Mouse (Mus musculus) inflammation-experienced regulatory T-cells, adult 6 months (primary cell): ENCODE results near the gene Agxt. TPM values are rescaled to one million over a fixed set of nuclear protein-coding genes. Genes with fewer than 3 reads are reported as not detected.

Experiments
- ATAC-seq: one replicate; pipeline ENCODE4 v1.8.0; 2017
- polyA plus RNA-seq, 3 experiments: library from polyadenylated mRNA; unstranded; fragments of 100-300 nt; shearing (Covaris generic); gene quantifications; one replicate each; pipeline ENCODE4 v1.2.1; 2017

Gene Agxt
- polyA plus RNA-seq, result not detected

- ATAC-seq, result no peak
Observed at GRCm38 (mm10) chr1:93135036-93135526, at the start of gene Agxt. TSS of gene Agxt (plus strand) at chr1:93135240.

GRCm38 (mm10) chr1:93092582-93092981 lies 42.5 kb upstream of the Agxt start:
- no peak for ATAC-seq

- no peak for ATAC-seq
Observed at GRCm38 (mm10) chr1:93098956-93099355, 36.1 kb upstream of the Agxt start.

GRCm38 (mm10) chr1:93100243-93100575 lies 34.8 kb upstream of the Agxt start:
- ATAC-seq, result no peak

GRCm38 (mm10) chr1:93100576-93101491 lies 34.2 kb upstream of the Agxt start:
- no peak for ATAC-seq

GRCm38 (mm10) chr1:93101571-93102061 lies 33.4 kb upstream of the Agxt start, which contains the start of gene Kif1a:
TSS of gene Kif1a (minus strand) at chr1:93101951.
- ATAC-seq, result no peak

- no peak for ATAC-seq
Observed at GRCm38 (mm10) chr1:93102700-93103099, 32.3 kb upstream of the Agxt start.

- ATAC-seq, result peak; percentile 100
Observed at GRCm38 (mm10) chr1:93114713-93115463, 20.2 kb upstream of the Agxt start.

- no peak for ATAC-seq
Observed at GRCm38 (mm10) chr1:93115471-93115870, 19.6 kb upstream of the Agxt start.

GRCm38 (mm10) chr1:93118816-93119215 lies 16.2 kb upstream of the Agxt start:
- no peak for ATAC-seq

GRCm38 (mm10) chr1:93123179-93123854 lies 11.7 kb upstream of the Agxt start:
- ATAC-seq, result no peak

- ATAC-seq, result no peak
Observed at GRCm38 (mm10) chr1:93124066-93124465, 11.0 kb upstream of the Agxt start.

GRCm38 (mm10) chr1:93125256-93125655 lies 9.8 kb upstream of the Agxt start:
- no peak for ATAC-seq

- no peak for ATAC-seq
Observed at GRCm38 (mm10) chr1:93128209-93128608, 6.8 kb upstream of the Agxt start.

GRCm38 (mm10) chr1:93128710-93129349 lies 6.2 kb upstream of the Agxt start:
- ATAC-seq, result no peak

GRCm38 (mm10) chr1:93130242-93130983 lies 4.6 kb upstream of the Agxt start:
- no peak for ATAC-seq

- no peak for ATAC-seq
Observed at GRCm38 (mm10) chr1:93132676-93133075, 2.4 kb upstream of the Agxt start.

GRCm38 (mm10) chr1:93138534-93138933 lies 3.5 kb downstream of the Agxt start:
- ATAC-seq, result no peak

GRCm38 (mm10) chr1:93139713-93140112 lies 4.7 kb downstream of the Agxt start:
- no peak for ATAC-seq

GRCm38 (mm10) chr1:93142871-93143270 lies 7.8 kb downstream of the Agxt start:
- no peak for ATAC-seq

GRCm38 (mm10) chr1:93144176-93144575 lies 9.1 kb downstream of the Agxt start:
- ATAC-seq, result no peak
